Mouse (Mus musculus): ENCODE measurements around the gene Slc6a9. TPM values are rescaled to one million over a fixed set of nuclear protein-coding genes. Genes with fewer than 3 reads are reported as not detected.

Gene Slc6a9
- total RNA-seq (2021) (10 to 100 TPM in 1 of 2 experiments, 1 to 10 TPM in 1; 9.0 to 14.5 TPM), polyA plus RNA-seq (2012; rRNA removed) (29.7 and 39.7 TPM in 2 replicates)
- long read RNA-seq, transcript Slc6a9-201 (14 exons, 3,479 nt), result major isoform, 8 of 12 reads
- long read RNA-seq, partial matches to known transcripts, result 2 of 12 reads
- long read RNA-seq, other reads (novel, unspliced or antisense), result 2 of 12 reads

GRCm38 (mm10) chr4:117834457-117834844 lies at the start of gene Slc6a9:
Gene Slc6a9, plus strand, starts transcription at chr4:117834506.
- DNase-seq, result no peak

GRCm38 (mm10) chr4:117786963-117787362 lies 47.3 kb upstream of the Slc6a9 start:
- no peak for DNase-seq

DNA sequence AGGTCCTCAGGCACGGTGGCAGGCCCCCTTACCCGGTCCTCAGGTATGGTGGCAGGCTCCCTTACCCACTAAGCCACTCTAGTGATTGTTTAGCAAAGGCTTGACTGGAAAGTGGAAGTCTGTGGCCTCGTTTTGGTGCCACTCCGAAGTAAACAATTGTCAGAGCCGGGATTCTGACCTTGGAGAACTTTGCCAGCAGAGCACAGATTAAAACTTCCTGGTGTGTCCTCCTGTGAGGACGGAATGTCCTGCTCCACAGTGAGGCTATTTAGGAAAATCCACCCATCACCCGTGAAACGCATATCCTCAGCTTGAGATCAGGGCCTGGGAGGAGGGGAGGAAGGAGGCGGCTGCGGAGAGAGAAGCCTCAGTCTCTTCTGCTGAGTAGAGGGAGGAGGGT lies 46.0 kb upstream of the Slc6a9 start:
- peak; percentile 65 for DNase-seq

DNA sequence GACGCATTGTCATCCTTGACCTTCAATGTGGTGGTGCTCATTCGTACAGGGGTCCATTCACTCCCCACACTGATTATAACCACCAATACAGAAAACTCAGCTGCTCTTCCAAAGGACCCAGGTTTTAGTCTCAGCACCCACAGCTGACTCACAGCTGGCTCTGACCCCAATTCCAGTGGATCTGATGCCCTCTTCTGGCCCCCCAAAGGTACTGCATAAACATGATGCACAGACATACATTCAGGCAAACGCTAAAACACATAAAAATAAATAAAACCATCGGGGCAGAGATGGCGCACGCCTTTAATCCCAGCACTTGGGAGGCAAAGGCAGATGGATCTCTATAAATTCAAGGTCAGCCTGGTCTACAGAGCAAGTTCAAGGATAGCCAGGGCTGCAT lies 34.4 kb upstream of the Slc6a9 start:
- DNase-seq, result no peak

DNA sequence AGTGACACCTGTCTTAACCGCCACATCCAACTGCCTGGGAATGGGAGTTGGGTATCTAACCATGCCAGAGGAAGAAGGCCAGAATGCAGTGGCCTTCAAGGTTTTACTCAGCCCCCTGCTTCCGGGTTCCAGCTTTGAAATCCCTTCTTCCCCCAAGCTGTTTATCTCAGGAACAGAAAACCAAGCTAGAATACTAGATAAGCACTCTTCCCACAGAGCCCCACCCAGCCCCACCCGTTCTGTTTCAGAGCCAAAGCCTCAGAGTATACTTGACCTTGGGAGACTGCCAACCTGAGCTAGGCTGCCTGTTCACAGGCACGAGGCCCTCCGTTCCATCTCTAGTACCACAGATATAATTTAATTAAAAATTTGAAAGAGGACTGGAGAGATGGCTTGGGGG lies 27.3 kb upstream of the Slc6a9 start:
- peak; percentile 23 for DNase-seq

DNA sequence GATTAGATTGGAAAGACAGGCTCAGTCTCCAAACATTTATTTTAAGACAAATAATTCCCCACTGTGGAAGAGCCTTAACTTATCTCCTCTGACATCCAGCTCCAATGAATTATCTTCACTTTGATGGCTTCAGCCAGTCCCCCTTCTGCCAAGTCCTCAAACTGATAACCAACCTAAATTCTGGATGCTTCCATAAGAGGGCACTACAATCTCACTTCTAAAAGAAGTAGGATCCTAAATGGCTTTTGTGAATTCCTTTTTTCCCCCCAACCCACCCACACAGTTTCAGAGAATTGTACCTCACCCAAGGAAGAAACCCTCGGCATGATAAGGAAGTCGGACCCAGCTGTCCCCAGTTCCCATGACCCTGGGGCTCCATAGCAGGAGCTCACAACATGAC lies 23.4 kb upstream of the Slc6a9 start:
- DNase-seq, result no peak

- DNase-seq, result no peak
Measured at GRCm38 (mm10) chr4:117813591-117814192, 20.6 kb upstream of the Slc6a9 start.

DNA sequence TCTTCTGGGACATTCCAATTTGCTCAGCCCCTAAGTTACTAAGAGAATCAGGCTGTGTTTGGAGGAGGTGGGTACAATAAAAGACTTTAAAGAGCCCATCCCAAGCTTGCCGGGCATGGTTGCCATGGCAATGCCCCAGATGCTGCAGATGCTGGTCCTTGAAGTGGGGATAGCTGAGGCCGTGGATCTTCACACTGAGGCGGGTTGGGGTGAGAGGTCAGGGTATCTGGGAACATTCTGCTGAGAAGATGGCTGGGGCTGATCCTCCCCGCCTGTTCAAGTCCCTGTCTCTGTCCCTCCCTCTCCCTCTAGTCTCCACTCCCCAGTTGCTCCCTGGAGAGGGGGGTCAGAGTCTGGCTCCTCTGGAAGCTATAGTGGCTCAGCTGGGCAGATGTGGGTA lies 20.0 kb upstream of the Slc6a9 start:
- DNase-seq, result no peak

- peak; percentile 36 for DNase-seq
Measured at GRCm38 (mm10) chr4:117816776-117817175, 17.5 kb upstream of the Slc6a9 start.

- no peak for DNase-seq
Measured at GRCm38 (mm10) chr4:117818032-117818431, 16.3 kb upstream of the Slc6a9 start.

- DNase-seq, result no peak
Measured at GRCm38 (mm10) chr4:117828572-117829145, 5.6 kb upstream of the Slc6a9 start.

- peak; percentile 77 for DNase-seq
Measured at GRCm38 (mm10) chr4:117829260-117830123, 4.8 kb upstream of the Slc6a9 start.

DNA sequence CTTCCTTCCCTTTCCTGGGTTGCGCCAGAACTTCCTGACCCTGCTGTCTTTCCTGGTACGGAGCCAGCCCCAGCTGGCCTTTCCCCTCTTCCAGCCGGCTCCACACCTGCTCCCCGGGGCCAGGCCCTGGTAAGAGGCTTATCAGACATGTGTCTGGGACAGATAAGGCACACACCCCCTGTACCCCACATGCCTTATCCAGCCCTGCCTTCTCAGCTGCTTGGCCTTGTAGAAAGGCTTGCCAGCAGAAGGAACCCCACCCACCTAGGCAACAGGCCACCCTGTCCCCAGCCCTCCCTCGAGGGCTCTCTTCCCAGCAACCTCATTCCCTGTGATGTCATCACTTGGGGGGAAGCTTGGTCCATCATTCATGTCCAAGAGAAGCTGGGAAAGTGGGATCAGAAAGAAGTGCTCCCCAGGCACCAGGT lies 4.2 kb upstream of the Slc6a9 start:
- peak; percentile 46 for DNase-seq

GRCm38 (mm10) chr4:117830801-117831200 lies 3.5 kb upstream of the Slc6a9 start:
- DNase-seq, result no peak

DNA sequence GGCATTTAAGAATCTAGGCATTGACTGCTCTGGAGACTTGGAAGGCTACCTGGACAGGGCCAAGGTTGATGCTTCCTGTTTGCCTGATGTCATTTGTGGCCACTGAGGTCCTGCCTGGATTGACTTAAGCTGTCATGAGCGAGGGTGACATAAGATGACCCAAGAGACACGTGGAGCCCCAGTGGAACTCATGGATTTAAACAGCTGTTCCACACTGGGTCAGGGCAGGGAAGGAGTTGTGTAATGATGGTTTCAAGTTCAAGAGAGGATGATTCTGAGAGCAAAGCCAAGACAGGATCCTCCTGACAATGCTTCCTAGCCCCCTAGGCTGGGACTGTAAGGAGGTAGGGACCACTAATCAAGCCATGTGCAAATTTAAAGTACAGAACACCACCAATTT lies 2.8 kb upstream of the Slc6a9 start:
- no peak for DNase-seq

DNA sequence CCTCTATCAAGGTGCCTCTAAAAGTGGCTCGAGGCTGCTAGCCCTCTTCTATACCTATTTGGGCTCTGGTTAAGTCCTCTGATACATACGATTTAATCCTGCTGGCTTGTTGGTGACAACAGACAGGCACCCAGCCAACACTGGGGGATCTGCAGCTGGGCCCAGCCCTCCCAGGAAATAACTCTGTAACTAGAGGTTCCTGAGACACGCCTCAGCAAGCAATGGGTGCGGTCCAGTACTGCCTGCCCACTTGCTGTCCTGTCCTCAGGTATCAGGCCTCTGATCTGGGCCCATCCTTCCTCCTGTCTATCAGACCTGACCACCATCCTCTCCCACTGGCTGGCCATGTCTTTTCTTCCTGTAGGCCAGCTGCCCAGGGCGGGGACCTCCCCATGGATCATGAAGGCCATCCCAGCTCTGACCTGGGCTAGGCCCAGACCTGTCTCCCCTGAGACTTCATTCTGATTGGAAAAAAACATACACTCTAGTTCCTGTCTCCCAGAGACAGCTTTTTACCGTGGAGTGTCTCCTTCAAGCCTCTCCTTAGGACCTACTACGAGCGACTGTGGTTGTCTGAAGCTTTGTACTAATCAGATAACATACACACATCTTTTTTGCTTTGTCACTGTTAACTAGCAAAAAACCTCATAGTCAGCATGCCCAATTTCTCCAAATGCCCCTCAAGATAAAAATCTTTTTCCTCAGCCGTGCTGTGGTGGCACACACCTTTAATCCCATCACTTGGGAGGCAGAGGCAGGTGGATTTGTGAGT lies 2.2 kb upstream of the Slc6a9 start:
- DNase-seq, result no peak

GRCm38 (mm10) chr4:117834845-117835530 lies 682 bp downstream of the Slc6a9 start:
- peak; percentile 89 for DNase-seq

DNA sequence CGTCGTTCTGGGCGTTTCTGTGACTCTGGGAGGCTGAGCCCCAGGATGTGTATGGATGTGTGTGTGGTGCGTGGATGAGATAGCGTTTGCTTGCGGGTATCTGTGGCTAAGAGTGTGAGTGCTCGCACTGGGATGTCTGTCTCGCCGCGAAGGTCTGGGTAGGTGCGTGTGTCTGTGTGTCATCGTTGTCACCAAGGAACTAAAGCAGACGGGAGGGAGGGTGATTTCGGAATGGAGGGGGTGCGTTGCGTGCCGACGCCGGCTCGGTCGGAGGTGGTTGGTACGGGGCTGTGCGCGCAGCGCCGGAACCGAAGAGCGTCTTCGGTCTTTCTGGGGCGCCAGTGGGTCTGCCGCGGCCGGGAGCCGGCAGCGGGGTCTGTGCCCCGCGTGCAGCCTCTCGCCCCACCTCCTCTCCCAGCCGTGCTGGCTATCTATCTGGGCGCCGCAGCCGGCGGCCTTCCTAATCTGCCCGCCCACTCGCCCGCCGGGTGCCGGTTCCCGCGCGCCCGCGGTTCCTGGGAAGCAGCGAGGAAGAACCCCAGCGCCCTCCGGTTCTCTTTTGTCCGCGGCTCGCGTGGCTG lies 1.3 kb downstream of the Slc6a9 start:
- DNase-seq, result peak; percentile 79

DNA sequence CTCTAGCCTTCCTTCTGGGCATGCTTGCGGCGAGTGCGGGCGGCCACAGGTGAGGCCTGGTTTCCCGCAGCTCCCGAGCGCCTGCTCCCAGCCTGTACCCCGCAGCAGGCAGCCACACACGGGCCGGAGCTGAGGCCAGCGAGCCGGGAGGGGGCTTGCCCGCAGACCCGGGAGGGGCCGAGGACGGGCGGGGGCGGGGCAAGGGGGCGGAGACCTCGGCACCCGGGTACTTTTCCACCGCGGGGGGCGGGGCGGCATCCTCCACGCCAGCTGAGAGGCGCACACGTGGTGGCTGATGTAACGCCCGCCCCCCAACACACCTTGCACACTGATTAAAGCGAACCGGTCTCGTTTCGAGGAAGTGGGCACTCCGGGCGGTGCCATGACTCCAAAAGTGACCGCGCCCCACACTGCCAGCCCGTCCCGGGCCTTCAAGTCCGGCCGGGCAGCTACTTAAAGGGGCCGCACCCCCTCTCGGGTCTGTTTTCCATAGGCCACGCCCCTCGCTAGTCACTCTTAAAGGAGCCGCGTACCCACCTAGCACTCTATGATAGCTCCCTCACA lies 2.0 kb downstream of the Slc6a9 start:
- peak; percentile 94 for DNase-seq

DNA sequence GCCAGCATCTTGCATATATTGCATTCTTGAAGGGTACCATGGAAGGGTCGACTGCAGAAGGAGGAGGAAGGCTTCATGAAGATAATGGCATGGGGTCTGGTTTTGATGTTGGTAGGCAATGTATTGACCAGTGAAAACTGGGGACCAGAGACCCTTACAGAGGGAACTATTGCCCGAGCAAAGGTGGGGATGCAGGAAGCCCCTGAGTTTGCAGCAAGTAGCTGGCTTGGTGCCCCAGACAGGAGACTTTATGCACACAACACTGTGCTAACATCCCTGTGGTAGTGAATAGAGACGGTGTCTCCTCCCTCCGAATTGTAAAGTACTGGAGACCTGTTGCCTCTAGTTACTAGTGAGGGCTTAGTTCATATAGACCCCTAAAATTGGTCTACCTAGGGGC lies 3.0 kb downstream of the Slc6a9 start:
- no peak for DNase-seq

GRCm38 (mm10) chr4:117839366-117839765 lies 5.1 kb downstream of the Slc6a9 start:
- no peak for DNase-seq
